Mouse (Mus musculus): ENCODE measurements around the gene Sik3. TPM values are rescaled to one million over a fixed set of nuclear protein-coding genes. Genes with fewer than 3 reads are reported as not detected.

Gene Sik3
- polyA plus RNA-seq, 1 experiment from 2014 or later = 4.7 TPM

- no peaks in the 10 kb centered on the region for H3K4me1 ChIP-seq
- ATAC-seq (ENCODE audit: extremely low read depth, insufficient number of reproducible peaks, low FRiP score, low TSS enrichment) = no peak
- no peaks in the 10 kb centered on the region for H3K9me3 ChIP-seq
- 78% methylated on average over 7 of the region's 7 CpGs for WGBS
- no peaks in the 10 kb centered on the region for H3K36me3 ChIP-seq
- no peak overlapping the region for H3K9ac ChIP-seq
- H3K4me3 ChIP-seq = no peak overlapping the region
- H3K27ac ChIP-seq (replicated peaks) = no peak overlapping the region
- no peaks in the 10 kb centered on the region for H3K27me3 ChIP-seq (replicated peaks)
- no peak overlapping the region for H3K4me2 ChIP-seq
Measured at GRCm38 (mm10) chr9:46256177-46256576, 243.6 kb downstream of the Sik3 start.

DNA sequence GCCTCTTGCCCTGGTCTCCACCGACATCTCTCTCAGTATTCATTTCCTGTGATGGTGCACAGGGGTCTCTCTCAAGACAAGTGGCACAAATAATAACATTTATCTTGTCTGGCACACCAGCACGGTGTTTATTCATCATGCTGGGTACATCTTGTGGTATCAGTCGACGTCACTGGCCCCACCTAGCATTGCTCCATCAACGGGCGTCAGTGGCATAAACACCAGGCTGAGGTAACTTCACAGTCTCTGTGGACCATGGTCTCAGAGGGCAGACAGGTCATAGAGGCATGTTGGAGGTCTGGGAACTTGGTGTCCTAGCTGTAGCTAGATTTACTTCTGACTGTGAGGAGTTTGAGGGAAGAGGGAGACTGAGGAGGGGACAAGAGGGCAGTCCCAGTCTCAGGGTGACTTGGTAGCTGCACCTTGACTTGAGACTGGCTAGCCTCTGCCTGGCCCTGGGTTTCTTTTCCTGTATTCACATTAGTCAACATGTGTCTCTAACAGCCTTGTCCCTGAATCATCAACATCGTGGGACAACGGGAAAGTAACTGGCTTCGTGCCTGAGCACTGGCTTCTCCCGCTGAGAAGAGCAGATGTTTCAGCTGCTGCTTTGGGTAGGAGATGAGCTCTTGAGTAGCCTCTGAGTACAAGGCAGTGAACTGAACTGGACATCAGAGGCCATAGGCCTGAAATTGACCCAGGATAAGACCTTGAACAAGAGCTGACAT, 244.2 kb downstream of the Sik3 start:
- ATAC-seq (ENCODE audit: extremely low read depth, insufficient number of reproducible peaks, low FRiP score, low TSS enrichment) = no peak
- no peak overlapping the region for H3K4me3 ChIP-seq
- H3K4me1 ChIP-seq = no peaks in the 10 kb centered on the region
- no peak overlapping the region for H3K9ac ChIP-seq
- no peaks in the 10 kb centered on the region for H3K36me3 ChIP-seq
- WGBS = 78% methylated on average over 10 of the region's 10 CpGs
- no peaks in the 10 kb centered on the region for H3K27me3 ChIP-seq (replicated peaks)
- no peak overlapping the region; the same call in 1 of the 2 replicates for H3K27ac ChIP-seq (replicated peaks)
- H3K9me3 ChIP-seq = no peaks in the 10 kb centered on the region
- H3K4me2 ChIP-seq = no peak overlapping the region

GRCm38 (mm10) chr9:46257546-46257945, 244.9 kb downstream of the Sik3 start:
- no peaks in the 10 kb centered on the region for H3K27me3 ChIP-seq (replicated peaks)
- H3K9me3 ChIP-seq = no peaks in the 10 kb centered on the region
- 67% methylated on average over 3 of the region's 3 CpGs for WGBS
- ATAC-seq (ENCODE audit: extremely low read depth, insufficient number of reproducible peaks, low FRiP score, low TSS enrichment) = no peak
- no peak overlapping the region for H3K9ac ChIP-seq
- no peak overlapping the region for H3K4me3 ChIP-seq
- no peaks in the 10 kb centered on the region for H3K4me1 ChIP-seq
- H3K36me3 ChIP-seq = no peaks in the 10 kb centered on the region
- H3K27ac ChIP-seq (replicated peaks) = peak overlapping the region; percentile 69
- H3K4me2 ChIP-seq = no peak overlapping the region

DNA sequence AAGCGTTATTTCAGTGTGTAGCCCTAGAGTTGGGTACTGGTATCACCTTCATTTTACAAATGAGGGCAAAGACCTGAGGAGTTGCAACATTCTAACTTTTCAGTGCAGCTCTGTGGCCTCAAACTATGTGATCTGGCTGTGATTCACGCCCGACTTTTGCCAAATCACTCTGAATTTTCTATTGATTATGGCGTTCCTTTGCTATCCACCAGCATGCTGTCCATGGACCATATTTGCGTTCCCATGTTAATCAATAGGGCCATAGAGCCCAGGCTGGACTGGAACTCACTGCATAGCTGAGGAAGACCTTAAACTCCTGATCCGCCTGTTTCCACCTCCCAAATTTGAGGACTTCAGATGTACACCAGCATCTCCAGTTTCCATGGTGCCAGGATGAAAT, 246.5 kb downstream of the Sik3 start:
- no peaks in the 10 kb centered on the region for H3K27me3 ChIP-seq (replicated peaks)
- no peak overlapping the region for H3K4me2 ChIP-seq
- H3K4me3 ChIP-seq = no peak overlapping the region
- ATAC-seq (ENCODE audit: extremely low read depth, insufficient number of reproducible peaks, low FRiP score, low TSS enrichment) = no peak
- no peak overlapping the region for H3K27ac ChIP-seq (replicated peaks)
- WGBS = 81% methylated on average over 6 of the region's 6 CpGs
- no peaks in the 10 kb centered on the region for H3K36me3 ChIP-seq
- H3K9ac ChIP-seq = no peak overlapping the region
- no peaks in the 10 kb centered on the region for H3K4me1 ChIP-seq
- no peaks in the 10 kb centered on the region for H3K9me3 ChIP-seq

DNA sequence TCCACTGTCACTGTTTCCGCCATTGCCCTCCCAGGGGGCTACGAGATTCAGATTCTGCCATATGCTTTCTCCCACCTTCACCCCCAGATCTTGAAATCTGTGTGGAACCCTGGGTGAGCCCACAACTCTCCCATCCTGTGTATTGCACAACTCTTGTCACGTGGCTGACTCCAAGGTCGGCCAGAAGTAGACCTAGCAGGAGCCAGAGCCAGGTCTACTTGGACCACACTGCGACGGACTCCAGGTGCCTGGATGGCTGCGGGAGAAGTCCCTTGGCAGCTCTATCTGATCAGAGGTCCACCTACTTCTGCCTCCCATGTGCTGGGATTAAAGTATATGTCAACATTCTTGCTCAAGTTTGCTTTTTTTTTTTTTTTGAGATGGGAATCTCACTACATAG, 248.5 kb downstream of the Sik3 start:
- no peak overlapping the region for H3K9ac ChIP-seq
- no peaks in the 10 kb centered on the region for H3K9me3 ChIP-seq
- no peaks in the 10 kb centered on the region for H3K4me1 ChIP-seq
- no peak overlapping the region for H3K4me2 ChIP-seq
- no peaks in the 10 kb centered on the region for H3K27me3 ChIP-seq (replicated peaks)
- 73% methylated on average over 7 of the region's 7 CpGs for WGBS
- H3K4me3 ChIP-seq = no peak overlapping the region
- no peak for ATAC-seq (ENCODE audit: extremely low read depth, insufficient number of reproducible peaks, low FRiP score, low TSS enrichment)
- H3K27ac ChIP-seq (replicated peaks) = no peak overlapping the region
- no peaks in the 10 kb centered on the region for H3K36me3 ChIP-seq

DNA sequence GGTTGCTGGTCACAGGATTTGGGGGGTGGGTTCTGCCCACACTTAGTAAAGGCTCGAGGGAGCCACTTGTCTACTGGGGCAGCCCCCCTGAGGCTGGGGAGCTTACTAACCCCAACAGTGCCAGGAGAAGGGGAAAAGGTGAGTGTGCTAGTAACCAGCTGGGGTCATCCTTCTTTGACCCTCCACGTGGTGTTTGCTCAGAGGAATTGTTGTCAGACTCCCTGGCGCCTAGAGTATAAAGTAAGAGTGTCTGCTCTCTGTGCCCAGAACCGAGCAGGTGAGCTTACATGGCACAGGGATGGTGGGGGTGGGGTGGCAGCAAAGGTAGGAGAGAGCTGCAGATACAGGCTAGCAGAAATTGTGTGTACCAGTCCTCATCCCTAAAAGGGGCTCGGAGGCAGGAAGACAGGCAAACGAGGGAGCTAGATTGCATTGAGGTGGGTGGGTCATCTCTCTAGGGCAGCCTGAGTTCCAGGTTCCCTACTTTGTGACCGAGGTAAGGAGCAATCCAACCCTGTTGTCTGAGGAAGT, 255.8 kb downstream of the Sik3 start, which contains the start of gene Apoa5:
Gene Apoa5, plus strand, starts transcription at position 291 of the 531 bp plus-strand sequence.
- Histone ChIP-seq H3K27ac (replicated peaks) (no peak within 1 kb of the TSS), H3K9me3 (no peaks in the 10 kb centered on the region), H3K4me1 (peaks cover under 1% of the 10 kb centered on the region), H3K36me3 (no peaks in the 10 kb centered on the region), H3K4me3 (no peak within 1 kb of the TSS), H3K4me2 (no peak within 1 kb of the TSS), H3K27me3 (replicated peaks) (peaks cover 51% of the 10 kb centered on the region), H3K9ac (no peak within 1 kb of the TSS)
- ATAC-seq (ENCODE audit: extremely low read depth, insufficient number of reproducible peaks, low FRiP score, low TSS enrichment) = no peak
- 37% methylated on average over 7 of the region's 7 CpGs for WGBS

GRCm38 (mm10) chr9:46269125-46269524, 256.5 kb downstream of the Sik3 start:
- Histone ChIP-seq H3K4me3 (no peak overlapping the region), H3K9ac (no peak overlapping the region), H3K4me1 (peaks cover 8% of the 10 kb centered on the region), H3K9me3 (no peaks in the 10 kb centered on the region), H3K36me3 (no peaks in the 10 kb centered on the region), H3K4me2 (no peak overlapping the region), H3K27me3 (replicated peaks) (peaks cover 51% of the 10 kb centered on the region), H3K27ac (replicated peaks) (no peak overlapping the region)
- no peak for ATAC-seq (ENCODE audit: extremely low read depth, insufficient number of reproducible peaks, low FRiP score, low TSS enrichment)
- 83% methylated on average over 5 of the region's 5 CpGs for WGBS

- H3K4me1 ChIP-seq = peaks cover 14% of the 10 kb centered on the region
- H3K27me3 ChIP-seq (replicated peaks) = peaks cover 51% of the 10 kb centered on the region
- no peak for ATAC-seq (ENCODE audit: extremely low read depth, insufficient number of reproducible peaks, low FRiP score, low TSS enrichment)
- no peak overlapping the region for H3K4me2 ChIP-seq
- no peak overlapping the region for H3K27ac ChIP-seq (replicated peaks)
- no peak overlapping the region for H3K9ac ChIP-seq
- WGBS = 86% methylated on average over 4 of the region's 4 CpGs
- peaks cover 16% of the 10 kb centered on the region for H3K36me3 ChIP-seq
- H3K4me3 ChIP-seq = no peak overlapping the region
- no peaks in the 10 kb centered on the region for H3K9me3 ChIP-seq
Measured at GRCm38 (mm10) chr9:46270782-46271181, 258.2 kb downstream of the Sik3 start.

GRCm38 (mm10) chr9:46272070-46272469, 259.4 kb downstream of the Sik3 start:
- peaks cover 28% of the 10 kb centered on the region for H3K36me3 ChIP-seq
- WGBS = 58% methylated on average over 9 of the region's 9 CpGs
- H3K4me2 ChIP-seq = peak overlapping the region; percentile 90
- H3K4me3 ChIP-seq = no peak overlapping the region
- H3K9ac ChIP-seq = no peak overlapping the region
- no peaks in the 10 kb centered on the region for H3K9me3 ChIP-seq
- peaks cover 14% of the 10 kb centered on the region for H3K4me1 ChIP-seq
- H3K27ac ChIP-seq (replicated peaks) = peak overlapping the region; percentile 73
- peaks cover 51% of the 10 kb centered on the region for H3K27me3 ChIP-seq (replicated peaks)
- ATAC-seq (ENCODE audit: extremely low read depth, insufficient number of reproducible peaks, low FRiP score, low TSS enrichment) = no peak; the same call in 1 of the 2 replicates

DNA sequence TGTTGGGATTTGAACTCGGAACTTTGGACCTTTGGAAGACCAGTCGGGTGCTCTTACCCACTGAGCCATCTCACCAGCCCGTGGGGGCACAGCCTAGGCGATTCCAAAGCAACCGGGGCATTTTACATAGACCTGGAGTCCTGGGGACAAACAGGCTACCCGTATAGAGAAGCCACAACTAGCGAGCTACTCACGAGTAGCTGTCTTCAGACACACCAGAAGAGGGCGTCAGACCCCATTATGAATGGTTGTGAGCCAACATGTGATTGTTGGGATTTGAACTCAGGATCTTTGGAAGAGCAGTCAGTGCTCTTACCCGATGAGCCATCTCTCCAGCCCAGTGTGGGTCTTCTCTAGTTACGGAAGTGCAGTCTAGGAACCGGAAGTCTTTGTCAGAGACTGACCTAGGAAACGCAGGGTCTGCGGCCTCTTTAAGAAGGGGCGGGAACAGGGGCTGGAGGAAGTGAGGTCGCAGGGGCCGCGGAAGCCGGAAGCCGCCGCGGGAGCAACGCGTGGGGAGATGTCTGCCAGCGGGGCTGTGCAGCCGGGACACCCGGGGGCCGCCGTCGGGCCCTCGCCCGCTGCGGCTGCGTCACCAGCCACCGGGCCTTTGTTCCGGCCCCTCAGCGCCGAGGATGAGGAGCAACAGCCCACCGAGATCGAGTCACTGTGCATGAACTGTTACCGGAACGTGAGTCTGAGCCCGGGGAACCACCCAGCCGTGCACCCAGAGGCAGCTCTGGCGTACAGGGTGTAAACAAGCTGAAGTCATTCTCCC, 260.2 kb downstream of the Sik3 start, which contains the start of gene Zpr1:
Gene Zpr1, plus strand, starts transcription at position 388 of the 778 bp plus-strand sequence.
- peak; percentile 80 for ATAC-seq (ENCODE audit: extremely low read depth, insufficient number of reproducible peaks, low FRiP score, low TSS enrichment)
- Histone ChIP-seq H3K9ac (peak within 1 kb of the TSS; percentile 89), H3K4me3 (peak within 1 kb of the TSS; percentile 84), H3K4me1 (peaks cover 14% of the 10 kb centered on the region), H3K4me2 (peak within 1 kb of the TSS; percentile 90), H3K9me3 (no peaks in the 10 kb centered on the region), H3K36me3 (peaks cover 36% of the 10 kb centered on the region), H3K27me3 (replicated peaks) (peaks cover 43% of the 10 kb centered on the region), H3K27ac (replicated peaks) (peak within 1 kb of the TSS; percentile 73)
- WGBS = 5% methylated on average over 45 of the region's 45 CpGs
